Mouse (Mus musculus): ENCODE data around the gene Pole.

DNA sequence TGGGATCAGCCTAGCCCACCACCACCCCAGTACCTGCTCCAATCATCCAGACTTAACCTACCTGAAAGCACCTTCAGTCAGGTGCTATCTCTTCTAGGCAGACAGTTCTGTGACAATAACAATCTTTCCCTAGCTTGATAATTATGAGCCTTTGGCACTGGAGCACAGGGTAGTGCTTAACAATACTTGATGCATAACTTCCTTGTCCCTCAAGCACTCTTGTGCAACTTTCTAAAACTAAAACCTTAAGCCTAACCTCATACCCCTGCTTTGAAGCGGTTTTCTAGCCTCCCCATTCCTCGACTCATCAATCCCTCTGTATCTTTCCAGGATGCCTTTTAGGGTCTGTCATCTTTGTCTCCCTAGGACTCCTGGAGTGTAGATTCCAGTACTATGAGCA is 11.3 kb upstream of the Pole start:
- TF ChIP-seq CTCF (conservative IDR thresholded peaks at IDR 0.05 in 1 of 2, IDR thresholded peaks at IDR 0.05 in 1 of 2; ENCODE audit: low read depth in 2 of 2, low read length in 2 of 2) (no peak), ZC3H11A (IDR thresholded peaks at IDR 0.05; ENCODE audit: low read depth, low read length) (no peak), SIN3A (IDR thresholded peaks at IDR 0.05; ENCODE audit: low read length) (no peak), EP300 (IDR thresholded peaks at IDR 0.05; ENCODE audit: low read length) (no peak), KAT2A (IDR thresholded peaks at IDR 0.05; ENCODE audit: insufficient replicate concordance, low read length) (no peak), POLR2A (IDR thresholded peaks at IDR 0.05; ENCODE audit: low read depth, low read length) (no peak)

Measured in CH12.LX (cell line).